Mouse (Mus musculus): ENCODE data around the gene Dohh.

- TF ChIP-seq GATA1 (IDR thresholded peaks at IDR 0.05; ENCODE audit: low read length) (no peak), TAL1 (IDR thresholded peaks at IDR 0.05; ENCODE audit: low read length) (no peak)
These were observed 19.6 kb upstream of the Dohh start for GRCm38 (mm10) chr10:81364666-81365065.
